Mouse (Mus musculus) lung, postnatal 0 days (tissue): ENCODE measurements around the gene Mcub. TPM values are rescaled to one million over a fixed set of nuclear protein-coding genes. Genes with fewer than 3 reads are reported as not detected.

Experiments
- ATAC-seq: fragments of 200-750 bp; cut with Nextera tagmentation; 2 replicates; pipeline ENCODE4 v1.8.0; 2017; ENCODE audit warnings: moderate library complexity
- DNase-seq: peaks from one replicate; pipeline ENCODE4 v3.0.0-alpha.2; 2016; ENCODE audit warnings: low spot score
- H3K27ac ChIP-seq: fragments of 300-500 bp; sonication (generic); 2 replicates; pipeline ENCODE4 v1.5.1; 2014; ENCODE audit warnings: antibody characterized with exemption, mild to moderate bottlenecking, low read length, mixed read lengths
- H3K27me3 ChIP-seq: fragments of 300-500 bp; sonication (generic); replicated peaks from 2 replicates; pipeline ENCODE4 v1.6.1; 2014; ENCODE audit warnings: low read length, mixed read lengths; ENCODE audit not compliant: insufficient read depth
- H3K36me3 ChIP-seq: fragments of 300-500 bp; sonication (generic); 2 replicates; pipeline ENCODE4 v1.6.1; 2014; ENCODE audit warnings: low read length, mixed read lengths; ENCODE audit not compliant: insufficient read depth
- H3K4me1 ChIP-seq: fragments of 300-500 bp; sonication (generic); 2 replicates; pipeline ENCODE4 v1.6.1; 2014; ENCODE audit warnings: antibody characterized with exemption, low read depth, low read length, mixed read lengths; ENCODE audit not compliant: insufficient read depth
- H3K4me2 ChIP-seq: fragments of 300-500 bp; sonication (generic); replicated peaks from 2 replicates; pipeline ENCODE4 v1.6.1; 2014; ENCODE audit warnings: low read depth, mild to moderate bottlenecking, low read length, moderate library complexity, mixed read lengths
- H3K4me3 ChIP-seq: fragments of 300-500 bp; sonication (generic); 2 replicates; pipeline ENCODE4 v1.5.1; 2014; ENCODE audit warnings: low read depth, low read length
- H3K9ac ChIP-seq: fragments of 300-500 bp; sonication (generic); replicated peaks from 2 replicates; pipeline ENCODE4 v1.6.1; 2014; ENCODE audit warnings: low read depth, mild to moderate bottlenecking
- H3K9me3 ChIP-seq: fragments of 300-500 bp; sonication (generic); 2 replicates; pipeline ENCODE4 v1.6.1; 2016; ENCODE audit warnings: low read length, mixed read lengths
- CTCF ChIP-seq: IDR thresholded peaks from 2 replicates; pipeline ENCODE4 v1.5.1; 2016; ENCODE audit warnings: antibody characterized with exemption, mild to moderate bottlenecking
- EP300 ChIP-seq: IDR thresholded peaks from 2 replicates; pipeline ENCODE4 v1.6.1; 2016; ENCODE audit warnings: antibody characterized with exemption, mild to moderate bottlenecking, control low read depth
- WGBS: fragments of 180-500 bp; shearing (Covaris S2); extraction: QIAGEN DNeasy Blood & Tissue Kit; methylation state at CpG from one replicate; pipeline ENCODE4 v1.1.7; 2014; 5-methylcytosine and 5-hydroxymethylcytosine counted together
- polyA plus RNA-seq: library from polyadenylated mRNA; unstranded; fragments of >200 nt; fragmentation: Nextera tagmentation; extraction: Ambion mirVana; gene quantifications from 2 replicates; pipeline ENCODE4 v1.2.1, GENCODE M21; 2015

Mcub gene
- polyA plus RNA-seq, 1 experiment from 2014 or later, result 11.8 TPM

DNA sequence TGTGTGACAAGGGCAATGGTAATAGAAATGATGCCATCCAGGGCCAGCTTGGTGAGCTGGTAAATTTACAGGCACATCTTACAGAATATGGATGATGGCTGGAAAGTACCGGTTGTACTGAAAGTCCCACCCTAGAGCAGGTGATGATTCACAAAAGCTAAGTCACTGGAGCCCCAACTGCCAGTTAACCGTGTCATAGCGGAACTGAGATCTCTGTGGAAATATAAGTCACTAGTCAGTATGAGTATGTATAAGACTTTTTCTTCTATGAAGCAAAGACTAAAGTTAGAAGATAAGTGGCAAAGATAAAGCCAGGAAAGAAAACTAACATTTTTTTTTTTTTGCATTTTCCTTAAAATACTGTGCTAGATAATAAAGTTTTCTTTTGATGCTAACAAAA, 76.9 kb downstream of the Mcub start:
- DNase-seq (no peak), ATAC-seq (no peak)
- no peaks in the 10 kb centered on the region for H3K9me3 ChIP-seq
- no peak overlapping the region for H3K27ac ChIP-seq
- peaks cover 5% of the 10 kb centered on the region; the same call in 1 of the 2 replicates for H3K36me3 ChIP-seq
- no peaks in the 10 kb centered on the region for H3K27me3 ChIP-seq
- TF ChIP-seq EP300, result no peak
- H3K9ac ChIP-seq, result no peak overlapping the region
- WGBS, result 91% methylated on average over 3 of the region's 3 CpGs
- no peak overlapping the region for H3K4me3 ChIP-seq
- no peaks in the 10 kb centered on the region for H3K4me1 ChIP-seq
- no peak overlapping the region for H3K4me2 ChIP-seq

DNA sequence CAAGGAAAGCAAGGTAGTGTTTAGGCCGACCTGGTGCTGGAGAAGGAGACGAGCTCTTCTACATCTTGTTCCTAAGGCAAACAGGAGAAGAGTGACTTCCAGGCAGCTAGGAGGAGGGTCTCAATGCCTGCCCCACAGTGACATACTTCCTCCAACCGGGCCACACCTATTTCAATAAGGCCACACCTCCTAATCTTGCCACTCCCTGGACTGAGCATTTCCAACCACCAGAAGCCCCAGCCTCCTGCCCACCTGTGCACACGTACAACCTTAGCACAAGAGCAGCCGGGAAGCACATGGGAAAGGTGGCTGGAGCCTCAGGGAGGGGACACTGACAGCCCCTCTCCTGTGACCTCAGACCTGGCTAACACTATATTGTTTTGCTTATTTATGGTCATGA, 78.0 kb downstream of the Mcub start:
- DNase-seq (no peak), ATAC-seq (no peak)
- Histone ChIP-seq H3K36me3 (peaks cover 5% of the 10 kb centered on the region; the same call in 1 of the 2 replicates), H3K4me3 (no peak overlapping the region), H3K4me1 (no peaks in the 10 kb centered on the region), H3K4me2 (no peak overlapping the region), H3K9ac (no peak overlapping the region), H3K27me3 (no peaks in the 10 kb centered on the region), H3K9me3 (no peaks in the 10 kb centered on the region), H3K27ac (no peak overlapping the region)
- WGBS, result 82% methylated on average over 5 of the region's 5 CpGs
- no peak for TF ChIP-seq CTCF
- no peak for TF ChIP-seq EP300

DNA sequence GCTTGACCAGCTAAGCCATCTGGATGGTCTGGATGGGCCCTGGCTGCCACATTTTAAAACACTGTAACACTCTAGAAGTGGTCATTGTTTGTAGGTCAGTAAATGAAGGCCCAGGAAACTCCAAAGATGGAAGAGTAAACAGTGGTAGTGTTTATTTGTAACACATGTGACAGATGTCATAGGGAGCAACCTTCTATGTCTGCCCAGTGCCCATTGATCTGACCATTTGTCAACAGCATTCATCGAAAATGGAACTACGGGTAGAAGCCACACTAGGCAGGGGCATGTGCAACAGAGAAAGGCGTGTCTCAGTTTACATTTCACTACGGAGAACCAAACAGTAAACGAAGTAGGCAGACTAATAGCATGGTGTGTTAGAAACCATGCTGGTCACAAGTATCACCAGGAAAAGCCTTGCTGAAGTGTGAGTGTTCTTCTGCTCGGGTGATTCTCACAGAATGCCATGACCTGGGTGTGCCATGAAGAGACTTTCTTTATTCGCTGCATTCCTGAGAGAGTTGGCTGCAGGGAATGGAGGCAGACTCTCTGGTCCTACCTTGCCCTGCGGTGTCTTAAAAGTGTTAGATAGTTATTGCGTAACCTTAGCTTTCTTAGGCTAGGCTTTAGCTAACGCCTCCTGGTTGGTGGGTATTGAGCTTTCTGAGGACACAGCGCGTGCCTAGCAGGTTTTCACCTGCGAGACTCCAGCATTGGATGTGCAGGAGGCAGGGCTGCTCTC, 82.1 kb downstream of the Mcub start:
- no peak overlapping the region for H3K4me3 ChIP-seq
- no peaks in the 10 kb centered on the region for H3K9me3 ChIP-seq
- H3K36me3 ChIP-seq, result peaks cover 5% of the 10 kb centered on the region; the same call in 1 of the 2 replicates
- H3K4me2 ChIP-seq, result no peak overlapping the region
- 65% methylated on average over 13 of the region's 13 CpGs for WGBS
- no peak for TF ChIP-seq EP300
- no peak for TF ChIP-seq CTCF
- DNase-seq, result no peak
- no peak overlapping the region for H3K9ac ChIP-seq
- no peak overlapping the region for H3K27ac ChIP-seq
- H3K4me1 ChIP-seq, result no peaks in the 10 kb centered on the region
- ATAC-seq, result no peak
- H3K27me3 ChIP-seq, result no peaks in the 10 kb centered on the region

DNA sequence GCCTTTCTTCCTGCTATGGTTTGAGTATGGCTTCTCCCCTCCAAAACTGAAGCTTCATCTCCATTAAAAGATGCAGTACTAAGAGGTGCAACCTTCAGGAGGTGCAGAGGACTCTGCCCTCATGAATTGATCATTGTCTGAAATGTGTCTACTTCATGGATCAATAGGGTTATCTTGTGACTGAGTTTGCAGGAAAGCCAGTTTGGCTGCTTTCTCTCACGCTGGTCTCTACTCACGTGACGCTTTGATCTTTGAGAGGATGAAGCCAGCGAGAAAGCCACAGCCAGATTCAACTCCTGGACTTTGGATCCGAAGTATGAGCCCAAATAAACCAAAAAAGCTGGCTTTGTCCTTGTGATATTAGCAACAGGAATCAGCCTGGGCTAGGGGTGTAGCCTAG, 83.6 kb downstream of the Mcub start:
- 51% methylated on average over 5 of the region's 5 CpGs for WGBS
- H3K4me1 ChIP-seq, result no peaks in the 10 kb centered on the region
- no peaks in the 10 kb centered on the region for H3K27me3 ChIP-seq
- no peak for ATAC-seq
- H3K4me3 ChIP-seq, result no peak overlapping the region
- TF ChIP-seq CTCF (no peak), EP300 (no peak)
- H3K36me3 ChIP-seq, result peaks cover 5% of the 10 kb centered on the region; the same call in 1 of the 2 replicates
- no peak for DNase-seq
- H3K9ac ChIP-seq, result no peak overlapping the region
- H3K9me3 ChIP-seq, result no peaks in the 10 kb centered on the region
- no peak overlapping the region for H3K27ac ChIP-seq
- H3K4me2 ChIP-seq, result no peak overlapping the region

DNA sequence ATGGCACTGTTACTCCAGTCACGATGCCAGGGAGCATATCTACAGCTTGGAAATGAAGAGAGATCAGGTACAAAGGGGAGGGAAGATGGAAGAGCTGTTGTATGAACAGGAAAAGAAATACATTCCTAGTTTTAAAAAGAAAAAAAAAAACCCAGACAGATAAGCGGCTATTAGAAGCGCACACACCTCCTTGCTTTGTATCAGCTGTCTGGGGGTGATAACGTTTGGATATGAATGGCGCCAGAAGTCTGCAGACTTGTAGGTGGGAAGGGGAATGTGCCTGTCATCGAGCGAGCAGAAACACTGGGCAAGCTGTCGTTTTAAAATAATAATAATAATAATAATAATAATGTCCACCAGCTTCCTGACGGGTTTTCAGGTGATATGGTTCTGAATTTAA, 84.4 kb downstream of the Mcub start:
- Histone ChIP-seq H3K27me3 (no peaks in the 10 kb centered on the region), H3K4me3 (no peak overlapping the region), H3K27ac (no peak overlapping the region), H3K4me2 (no peak overlapping the region), H3K4me1 (no peaks in the 10 kb centered on the region), H3K36me3 (peaks cover 4% of the 10 kb centered on the region; the same call in 1 of the 2 replicates), H3K9ac (no peak overlapping the region), H3K9me3 (no peaks in the 10 kb centered on the region)
- ATAC-seq, result no peak
- TF ChIP-seq EP300, result no peak
- TF ChIP-seq CTCF, result no peak
- WGBS, result 67% methylated on average over 9 of the region's 9 CpGs
- DNase-seq, result no peak

DNA sequence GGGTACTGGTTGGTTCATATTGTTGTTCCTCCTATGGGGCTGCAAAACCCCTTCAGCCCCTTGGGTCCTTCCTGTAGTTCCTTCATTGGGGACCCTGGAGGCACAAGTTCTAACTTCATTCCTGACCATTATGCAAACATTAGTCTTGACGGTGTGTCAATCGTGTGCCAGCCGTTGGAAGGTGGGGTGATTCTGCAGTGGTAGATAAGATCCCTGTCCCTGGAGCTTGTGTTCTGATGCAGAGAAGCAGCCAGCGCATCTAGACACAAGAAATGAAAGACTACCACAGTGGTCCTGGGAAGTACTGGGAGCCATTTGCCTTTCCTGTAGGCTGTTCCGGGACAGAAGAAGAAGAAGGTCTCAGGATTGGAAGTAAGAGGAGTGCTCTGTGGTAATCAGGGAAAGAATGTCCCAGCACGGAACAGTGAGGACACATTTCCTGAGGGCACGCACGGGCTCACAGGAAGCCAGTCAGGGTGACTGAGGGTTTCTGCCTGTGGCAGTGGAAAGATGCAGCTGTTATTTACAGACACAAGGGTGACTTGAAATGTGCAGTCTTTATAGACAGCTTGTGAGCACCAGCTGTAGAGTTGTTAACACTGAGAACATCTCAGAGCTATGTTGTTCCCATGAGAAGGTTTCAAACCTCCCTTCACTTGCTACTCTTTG, 88.9 kb downstream of the Mcub start:
- no peak for TF ChIP-seq CTCF
- 0 out of 2 replicates have a peak, but pooled peaks have one; percentile 33 for TF ChIP-seq EP300
- ATAC-seq (peak; percentile 39), DNase-seq (peak; percentile 79)
- WGBS, result 41% methylated on average over 8 of the region's 8 CpGs
- Histone ChIP-seq H3K27ac (peak overlapping the region; percentile 44; the same call in 1 of the 2 replicates), H3K27me3 (no peaks in the 10 kb centered on the region), H3K4me2 (no peak overlapping the region), H3K9ac (no peak overlapping the region), H3K4me1 (peaks cover 5% of the 10 kb centered on the region; the same call in 1 of the 2 replicates), H3K36me3 (no peaks in the 10 kb centered on the region), H3K4me3 (no peak overlapping the region), H3K9me3 (no peaks in the 10 kb centered on the region)
